Mouse (Mus musculus) retina, postnatal 7 days (tissue): ENCODE measurements around the gene Eya3.
"Not testable (repeated sequence)": the region's sequence is repeated elsewhere in the genome, so short reads cannot be mapped to it uniquely, and the experiment has no call there.

Source experiments
- DNase-seq: peaks from one replicate; pipeline ENCODE4 v3.0.0-alpha.2; 2012; ENCODE audit warnings: low read depth, low spot score

Eya3 gene

DNA sequence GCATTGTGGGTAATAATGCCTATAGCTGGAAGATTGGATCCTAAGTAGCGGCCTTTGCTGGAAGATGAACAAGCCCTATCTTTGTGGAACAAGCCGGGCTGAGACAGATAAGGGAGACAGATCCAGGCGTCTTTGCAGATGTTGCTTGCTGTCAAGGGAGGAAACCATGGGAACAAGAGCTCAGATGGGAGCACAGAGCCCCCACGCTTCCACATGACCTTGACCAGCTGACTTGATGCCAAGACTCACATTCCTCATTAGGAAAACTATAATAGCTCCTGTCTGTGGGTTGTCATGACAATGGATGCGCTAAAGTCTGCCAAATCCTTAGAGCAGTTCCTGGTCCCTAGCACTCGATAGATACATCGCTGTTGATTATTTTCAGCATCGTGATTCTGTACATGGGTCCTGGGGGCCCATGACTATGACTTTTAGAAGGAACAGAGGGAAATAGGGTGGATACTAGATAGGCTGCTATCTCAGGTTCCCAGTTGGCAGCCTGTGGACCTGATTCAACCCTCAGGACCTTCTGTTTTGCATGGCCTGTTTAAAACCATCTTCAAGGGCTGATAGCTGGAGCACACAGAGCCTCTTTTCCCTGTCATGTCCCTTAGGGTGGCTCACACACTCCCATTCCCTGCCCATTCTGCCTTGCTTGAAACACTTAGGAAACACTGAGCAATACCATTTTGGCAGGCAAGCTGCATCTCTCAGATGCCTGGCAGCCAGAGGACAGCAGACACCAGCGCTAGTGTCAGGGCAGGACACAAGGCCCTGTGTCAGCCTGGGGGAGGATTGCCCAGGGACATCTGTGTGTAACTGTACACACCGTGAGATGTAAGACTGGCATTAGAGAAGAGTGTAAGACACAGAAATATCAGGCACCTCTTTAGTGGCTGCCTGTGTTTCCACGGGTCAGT lies 105.5 kb downstream of the Eya3 start:
- no peak for DNase-seq

DNA sequence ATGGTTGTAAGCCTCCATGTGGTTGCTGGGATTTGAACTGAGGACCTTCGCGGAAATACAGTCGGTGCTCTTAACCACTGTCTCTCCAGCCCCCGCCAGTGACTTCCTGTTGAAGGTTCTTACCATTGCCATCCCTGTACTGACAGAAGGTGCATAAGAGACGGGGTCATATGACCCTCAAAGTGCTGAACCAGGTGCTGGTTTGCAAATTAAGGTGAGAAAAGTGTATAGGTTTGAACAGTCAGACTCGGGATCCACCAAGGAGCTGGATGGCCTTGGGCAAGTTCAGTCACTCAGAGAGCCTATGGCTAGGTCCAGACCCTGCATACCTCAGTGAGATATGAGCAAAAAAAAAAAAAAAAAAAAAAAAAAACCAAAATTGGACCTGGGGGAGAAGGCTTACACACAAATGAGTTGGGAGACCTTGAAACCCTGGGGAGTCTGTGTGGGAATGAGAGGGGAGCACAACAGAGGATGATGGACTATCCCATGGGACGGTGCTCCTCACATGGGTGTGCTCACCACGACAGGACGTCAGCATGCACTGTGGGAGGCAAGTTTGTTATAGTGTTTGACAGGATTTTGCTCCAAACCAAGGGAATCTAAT lies 108.2 kb downstream of the Eya3 start:
- DNase-seq: no peak

- DNase-seq: no peak
These were observed 109.0 kb downstream of the Eya3 start for GRCm38 (mm10) chr4:132747664-132748259.

- no peak for DNase-seq
These were observed 110.0 kb downstream of the Eya3 start for GRCm38 (mm10) chr4:132748778-132749177.

GRCm38 (mm10) chr4:132749258-132749982 lies 110.6 kb downstream of the Eya3 start:
- no peak for DNase-seq

DNA sequence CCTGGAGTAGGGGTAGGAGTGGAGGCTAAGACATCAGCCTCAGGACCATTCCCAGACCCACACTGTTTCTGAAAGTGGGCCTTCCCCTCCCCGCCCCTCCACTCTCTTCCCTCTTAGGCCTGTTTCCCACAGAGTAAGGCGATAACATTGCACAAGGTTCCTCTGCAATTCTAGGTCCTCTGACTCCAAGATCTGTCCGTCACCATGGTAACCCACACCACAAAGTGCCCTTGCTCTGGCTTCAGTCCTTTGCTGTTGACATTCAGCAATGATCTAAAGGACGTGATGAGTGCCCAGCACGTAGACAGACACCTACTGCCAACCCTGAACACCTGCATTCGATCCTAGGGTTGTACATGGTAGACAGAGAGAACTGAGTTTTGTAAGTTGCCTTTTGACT lies 114.2 kb downstream of the Eya3 start:
- DNase-seq: no peak

DNA sequence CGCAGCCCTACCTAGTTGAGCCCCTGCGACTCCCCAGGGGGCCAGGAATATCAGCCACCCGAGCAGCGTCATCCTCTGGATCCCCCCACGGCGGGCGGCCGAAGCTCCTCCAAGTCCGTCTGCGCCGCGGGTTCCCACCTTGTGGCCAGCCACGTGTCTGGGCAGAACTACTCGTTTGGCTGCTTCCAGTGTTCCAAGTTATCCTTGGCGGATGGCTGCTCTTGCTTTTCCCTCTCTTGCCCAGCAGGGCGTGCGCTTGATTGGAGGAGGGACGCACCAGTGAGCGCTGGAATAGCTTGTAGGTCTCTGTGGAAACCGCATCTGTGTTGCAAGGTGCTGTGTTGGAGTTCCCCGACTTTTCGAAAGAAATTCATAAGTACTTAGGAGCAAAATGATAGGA lies 118.2 kb downstream of the Eya3 start, which contains the start of gene Smpdl3b:
Smpdl3b (minus strand) TSS at position 279 of the 400 bp plus-strand sequence.
- peak; percentile 32 for DNase-seq

DNA sequence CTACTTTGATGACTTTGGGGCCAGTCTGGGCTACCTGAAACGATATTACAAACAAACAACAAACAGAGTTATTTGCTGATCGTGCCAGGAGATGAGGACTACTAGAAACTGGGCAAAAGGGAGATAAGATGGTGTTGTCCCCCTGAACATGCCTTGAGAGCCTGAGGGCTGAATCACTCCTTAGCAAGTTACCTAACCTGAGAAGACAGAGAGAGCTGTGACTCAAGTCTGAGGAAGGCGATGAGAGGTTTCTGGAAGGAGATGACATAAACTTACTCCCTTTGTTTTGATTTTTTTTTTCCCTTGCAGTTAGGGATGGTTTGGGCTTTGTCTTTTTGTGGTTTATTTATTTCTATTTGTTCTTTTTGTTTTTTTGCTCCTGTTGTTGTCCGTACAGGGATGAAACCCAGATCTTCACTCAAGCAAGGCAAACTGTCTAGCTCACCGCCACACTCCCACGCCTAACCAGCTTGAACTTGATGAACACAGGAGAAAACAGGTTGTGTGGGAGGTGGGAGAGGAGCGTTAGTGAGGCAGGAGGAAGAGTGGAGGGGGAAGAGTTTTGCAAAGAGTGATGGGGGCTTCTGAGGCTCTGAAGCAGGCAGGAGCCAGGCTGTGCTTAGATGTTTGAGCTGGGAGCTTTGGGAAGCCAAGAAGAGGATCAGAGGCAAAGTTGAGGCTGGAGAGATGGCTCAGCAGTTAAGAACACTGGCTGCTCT lies 119.0 kb downstream of the Eya3 start:
- no peak for DNase-seq

DNA sequence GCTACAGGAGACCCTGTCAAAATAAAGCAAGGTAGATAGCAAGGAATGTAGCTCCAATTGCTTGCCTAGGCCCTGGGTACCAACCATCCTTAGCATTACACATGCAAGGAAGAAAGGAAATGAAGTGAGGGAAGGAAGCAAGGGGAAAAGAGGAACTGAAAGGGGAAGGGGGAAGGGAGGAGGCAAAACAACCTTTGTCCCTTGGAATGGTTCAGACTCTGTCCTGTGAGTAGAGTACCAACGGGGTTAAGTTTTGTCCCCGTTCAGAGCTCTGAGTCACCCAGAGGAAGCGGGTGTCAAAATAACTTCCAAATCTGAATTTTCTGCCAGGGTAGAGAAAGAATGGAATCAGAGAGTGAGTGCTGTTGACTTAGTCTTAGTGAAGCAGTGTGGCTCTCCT lies 121.5 kb downstream of the Eya3 start:
- no peak for DNase-seq

- DNase-seq: no peak
These were observed 123.8 kb downstream of the Eya3 start for GRCm38 (mm10) chr4:132762602-132763001.

DNA sequence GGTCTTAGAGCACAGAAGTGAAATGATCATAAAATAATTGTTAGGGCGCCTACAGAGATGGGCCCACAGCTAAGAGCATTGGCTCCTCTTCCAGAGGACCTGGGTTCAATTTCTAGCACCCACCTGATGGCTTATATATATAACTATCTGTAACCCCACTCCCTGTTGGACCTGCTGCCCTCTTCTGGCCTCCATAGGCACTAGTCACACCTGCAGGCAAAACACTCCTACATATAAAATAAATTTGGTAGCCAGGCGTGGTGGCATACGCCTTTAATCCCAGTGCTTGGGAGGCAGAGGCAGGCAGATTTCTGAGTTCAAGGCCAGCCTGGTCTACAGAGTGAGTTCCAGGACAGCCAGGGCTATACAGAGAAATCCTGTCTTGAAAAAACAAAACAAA lies 124.3 kb downstream of the Eya3 start:
- DNase-seq: not testable (repeated sequence)

DNA sequence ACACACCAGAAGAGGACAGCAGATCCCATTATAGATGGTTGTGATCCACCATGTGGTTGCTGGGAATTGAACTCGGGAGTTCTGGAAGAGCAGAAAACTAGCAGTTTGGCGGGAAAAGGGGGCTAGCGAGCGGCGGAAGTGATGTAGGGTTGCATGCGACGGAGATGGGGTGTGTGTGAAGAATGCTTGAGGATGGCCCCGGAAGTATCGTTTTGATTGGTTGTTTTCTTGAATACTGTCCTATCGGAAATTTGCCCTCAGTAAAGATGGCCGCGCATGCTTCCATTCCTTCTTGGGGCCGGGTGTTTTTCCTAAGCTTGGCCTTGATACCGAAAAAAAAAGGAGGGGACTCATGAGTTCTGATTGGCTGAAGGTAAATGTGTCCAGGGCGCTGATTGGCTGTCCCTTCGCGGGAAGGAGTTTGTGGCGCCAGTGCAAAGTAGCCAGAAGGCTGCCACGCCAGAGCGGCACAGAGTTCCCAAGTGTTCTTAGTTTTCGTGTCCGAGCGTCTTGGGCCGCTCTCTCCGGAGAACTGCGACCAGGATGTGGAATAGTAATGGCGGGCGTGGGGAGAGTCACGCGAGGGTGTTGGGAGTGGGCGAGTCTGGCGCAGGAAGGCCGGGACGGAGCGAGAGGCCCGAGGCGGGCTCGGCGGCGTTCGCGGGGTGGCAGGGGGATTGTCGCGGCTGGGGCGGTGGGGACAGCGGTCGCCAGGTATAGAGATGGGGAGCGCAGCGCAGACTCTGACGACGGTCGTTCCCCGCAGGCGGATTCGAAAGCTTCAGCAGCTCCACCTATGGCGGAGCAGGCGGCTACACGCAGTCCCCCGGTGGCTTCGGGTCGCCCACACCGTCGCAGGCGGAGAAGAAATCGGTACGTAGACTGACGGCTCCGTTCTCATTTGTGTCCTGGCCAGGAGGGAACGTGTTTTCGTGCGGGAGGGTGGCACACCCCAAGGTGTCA lies 129.4 kb downstream of the Eya3 start, which contains the start of gene Rpa2:
Rpa2 (plus strand) TSS at position 419 of the 963 bp plus-strand sequence.
- peak; percentile 100 for DNase-seq

DNA sequence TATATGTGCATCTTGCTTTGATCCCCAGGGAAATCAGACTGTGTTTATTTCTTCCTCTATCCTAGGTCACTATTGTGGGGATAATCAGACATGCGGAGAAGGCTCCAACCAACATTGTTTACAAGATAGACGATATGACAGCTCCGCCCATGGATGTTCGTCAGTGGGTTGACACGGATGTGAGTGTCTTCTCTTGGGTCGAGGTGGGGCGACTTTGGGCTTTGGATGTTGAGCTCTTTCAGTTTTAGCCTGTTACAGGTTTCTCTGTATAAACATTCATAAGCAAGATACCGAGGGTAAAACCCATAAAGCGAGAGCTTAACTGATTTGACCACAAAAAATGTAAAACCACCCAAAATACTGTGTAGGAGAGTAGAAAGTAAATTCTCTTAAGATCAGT lies 133.0 kb downstream of the Eya3 start:
- DNase-seq: no peak
